Mouse (Mus musculus) layer of hippocampus, adult 18-20 months (tissue): Measurements from ENCODE around the gene Zfp365. TPM values are rescaled to one million over a fixed set of nuclear protein-coding genes. Genes with fewer than 3 reads are reported as not detected.

Experiments
- DNase-seq, 2 experiments: peaks; one replicate each; pipeline ENCODE4 v3.0.0; 2022; ENCODE audit warnings: low spot score in 2 of 2
- total RNA-seq, 2 experiments: library from RNA; stranded (reverse); gene quantifications; 2 replicates each; pipeline ENCODE4 v1.2.3; 2021

Gene Zfp365
- total RNA-seq, 2 experiments from 2014 or later: 261 to 265 TPM

- DNase-seq: no peak
These were observed 6.4 kb downstream of the Zfp365 start for GRCm38 (mm10) chr10:67906063-67906462.

DNA sequence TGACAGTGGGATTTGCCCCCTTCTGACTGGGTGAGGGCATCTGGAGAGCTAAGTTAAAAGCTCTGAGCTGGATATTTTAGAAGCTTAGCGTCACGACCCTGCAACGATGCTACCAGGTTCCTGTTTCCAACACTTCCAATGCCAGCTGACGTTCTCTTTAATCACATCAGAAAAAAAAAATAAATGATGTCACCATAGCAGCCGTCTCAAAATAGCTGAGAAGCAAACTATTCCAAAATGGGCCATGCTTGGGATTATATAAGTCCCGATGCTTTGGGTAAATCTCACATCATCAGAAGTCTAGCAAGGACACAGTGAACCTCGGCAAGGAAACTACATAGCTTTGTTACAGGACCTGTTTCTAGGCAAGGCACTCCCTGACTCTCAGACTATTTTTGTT, 9.1 kb downstream of the Zfp365 start:
- DNase-seq: peak in 1 of 2 experiments; percentile 81

GRCm38 (mm10) chr10:67901179-67901578, 11.3 kb downstream of the Zfp365 start:
- DNase-seq: no peak

DNA sequence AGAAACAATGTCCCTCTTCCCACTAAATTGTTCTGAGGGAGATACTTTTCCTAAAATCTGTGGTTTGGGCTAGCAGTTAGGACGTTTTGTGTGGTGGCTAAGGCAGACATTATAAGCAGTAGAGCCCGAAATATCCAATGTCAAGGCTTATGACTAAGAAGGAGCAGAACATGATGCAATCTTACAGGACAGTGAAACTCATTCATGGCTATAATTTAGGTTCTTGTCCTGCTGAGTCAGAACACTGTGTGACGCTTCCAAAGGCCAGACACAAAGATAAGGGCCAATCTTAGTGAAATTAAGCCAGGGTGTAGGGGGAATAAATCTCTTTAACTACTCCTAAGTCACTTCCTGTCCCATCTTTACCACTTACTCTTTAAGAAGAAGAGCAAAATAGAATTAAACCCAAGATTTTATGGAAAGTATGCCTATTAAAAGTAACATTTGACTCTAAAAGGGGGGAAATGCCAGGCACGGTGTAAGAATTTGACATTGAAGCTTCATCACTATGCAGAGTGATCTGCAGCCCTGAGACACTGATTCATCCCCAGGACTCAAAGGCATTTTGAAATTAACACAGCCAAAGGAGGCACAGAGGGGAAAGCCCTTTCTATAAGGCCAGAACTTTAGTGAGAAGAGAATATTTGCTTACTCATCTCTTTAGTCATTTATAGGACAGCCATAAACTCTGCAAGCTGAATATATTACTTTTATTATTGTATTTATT, 13.3 kb downstream of the Zfp365 start:
- DNase-seq: no peak

DNA sequence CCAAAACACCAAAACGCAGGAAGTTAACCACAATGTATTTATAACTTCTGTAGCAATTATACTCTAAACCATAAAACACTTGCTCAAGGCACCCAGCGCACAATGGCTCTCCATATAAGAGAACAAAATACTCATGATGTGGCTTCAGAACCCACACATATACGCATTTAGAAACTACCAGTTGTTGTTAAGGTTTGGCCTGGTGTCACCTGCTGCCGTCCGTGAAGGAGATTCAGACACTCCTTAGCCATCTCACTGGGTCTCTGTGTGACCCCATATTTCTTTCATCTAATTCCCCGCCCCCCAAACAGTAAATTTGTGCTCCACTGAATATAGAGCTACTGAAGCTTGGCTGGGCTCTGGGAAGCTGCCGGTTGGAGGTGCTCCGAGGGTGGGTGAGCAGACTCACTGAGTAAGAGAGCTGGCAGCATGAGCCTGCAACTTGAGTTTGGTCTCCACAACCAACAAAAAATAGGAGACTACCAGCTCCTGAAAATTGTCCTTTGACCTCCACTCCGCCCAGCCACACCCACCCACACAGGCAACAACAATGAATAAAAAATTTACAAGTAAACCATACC, 14.0 kb downstream of the Zfp365 start:
- no peak for DNase-seq

GRCm38 (mm10) chr10:67897281-67897680, 15.2 kb downstream of the Zfp365 start:
- DNase-seq: peak in 1 of 2 experiments; percentile 51

DNA sequence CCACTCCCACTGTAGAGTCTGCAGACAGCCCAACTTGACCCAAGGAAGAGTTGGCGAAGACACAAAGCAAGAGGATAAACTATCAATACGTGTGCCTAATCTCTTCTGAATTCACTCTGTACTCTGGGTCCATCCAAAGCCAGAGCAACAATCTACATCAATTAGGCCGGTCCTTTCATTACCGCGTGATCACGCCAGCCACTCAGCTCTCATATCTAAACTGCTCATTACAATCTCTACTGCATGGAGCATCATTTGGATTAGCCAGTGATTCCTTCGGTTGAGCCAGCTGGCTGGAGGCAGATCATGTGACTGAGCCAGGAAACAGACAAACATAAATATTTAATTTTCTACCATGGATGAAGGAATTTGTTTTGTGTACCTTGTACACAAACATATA, 17.8 kb downstream of the Zfp365 start:
- no peak for DNase-seq

- no peak for DNase-seq
These were observed 18.4 kb downstream of the Zfp365 start for GRCm38 (mm10) chr10:67894059-67894458.

DNA sequence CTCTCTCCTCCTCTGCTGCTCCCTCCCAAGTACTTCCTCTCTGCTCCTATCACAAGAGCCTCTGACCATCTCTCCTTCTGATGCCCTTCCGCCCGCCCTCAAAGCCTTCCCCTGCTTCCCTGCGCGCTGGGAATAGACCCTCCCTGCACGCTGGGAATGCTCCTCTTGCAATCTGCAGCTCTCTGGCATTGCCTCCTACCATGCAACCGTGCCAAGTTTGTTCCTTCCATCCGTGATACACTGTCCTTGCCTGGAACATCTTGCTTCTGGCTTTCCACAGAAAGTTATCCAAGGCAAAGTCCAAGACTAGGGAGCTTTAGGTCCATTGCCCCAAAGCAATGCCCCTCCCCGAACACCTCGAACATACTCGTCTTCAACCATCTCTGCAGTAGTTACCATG, 19.2 kb downstream of the Zfp365 start:
- DNase-seq: peak in 1 of 2 experiments; percentile 59

- no peak for DNase-seq
These were observed 21.3 kb downstream of the Zfp365 start for GRCm38 (mm10) chr10:67891126-67891525.

GRCm38 (mm10) chr10:67887971-67888370, 24.5 kb downstream of the Zfp365 start:
- DNase-seq: no peak

DNA sequence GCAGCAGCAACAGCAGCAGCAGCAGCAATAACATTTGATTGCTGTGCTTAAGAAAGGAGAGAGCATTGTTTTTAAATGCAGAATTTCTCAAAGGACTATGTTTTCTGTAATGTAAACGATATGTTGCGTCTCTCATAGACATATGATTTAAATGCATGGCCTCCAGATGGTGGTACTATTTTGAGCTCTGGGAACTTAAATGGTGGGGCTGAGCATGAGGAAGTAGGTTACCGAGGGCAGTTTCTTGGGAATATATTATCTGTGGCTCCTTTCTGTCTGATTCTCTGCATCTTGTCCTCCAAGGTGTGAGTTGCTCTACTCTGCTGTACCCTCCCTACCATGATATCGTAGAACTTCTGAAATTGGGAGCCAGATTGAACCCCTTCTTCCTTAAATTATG, 31.8 kb downstream of the Zfp365 start:
- no peak for DNase-seq

DNA sequence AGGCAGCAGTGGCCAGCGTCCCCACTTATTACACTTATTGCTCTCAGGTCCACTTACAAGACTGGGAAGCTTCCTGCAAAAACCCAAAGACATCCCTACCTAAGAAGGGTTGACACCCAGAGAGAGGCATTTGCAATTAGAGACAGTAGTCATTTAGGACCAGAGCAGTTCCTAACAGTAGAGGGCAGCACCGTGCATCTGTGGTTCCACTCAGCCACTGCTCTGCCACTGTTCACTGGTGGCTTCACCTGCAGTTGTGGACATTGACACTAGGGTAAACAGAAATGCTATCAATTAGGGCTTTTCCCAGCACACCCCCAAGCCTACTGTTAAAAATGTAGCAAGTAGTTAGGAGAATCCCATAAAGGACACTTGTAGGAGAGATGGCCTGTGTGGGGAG, 40.7 kb downstream of the Zfp365 start:
- DNase-seq: peak; percentile 63 to 91

GRCm38 (mm10) chr10:67868234-67868633, 44.2 kb downstream of the Zfp365 start:
- no peak for DNase-seq

GRCm38 (mm10) chr10:67865841-67866240, 46.6 kb downstream of the Zfp365 start:
- DNase-seq: no peak

GRCm38 (mm10) chr10:67865063-67865462, 47.4 kb downstream of the Zfp365 start:
- DNase-seq: no peak

DNA sequence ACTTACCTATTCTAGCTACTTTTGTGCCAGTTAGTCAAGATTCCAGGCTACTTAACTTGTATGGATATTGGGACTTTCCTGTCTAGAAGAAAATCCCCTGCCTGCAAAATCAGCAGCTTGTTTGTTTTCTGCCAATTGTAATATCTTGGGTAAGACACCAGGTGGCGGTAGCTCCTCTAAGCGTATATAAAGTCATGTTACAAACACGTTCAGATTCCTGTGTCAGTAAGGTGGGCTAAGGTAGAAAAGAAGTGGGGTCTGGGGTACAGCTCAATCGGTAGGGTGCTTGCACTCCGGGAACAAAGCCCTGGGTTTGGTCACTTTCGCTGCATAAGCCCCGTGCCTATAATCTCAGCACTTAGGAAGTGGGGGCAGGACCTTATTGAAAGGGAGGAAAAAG, 50.1 kb downstream of the Zfp365 start:
- DNase-seq: peak in 1 of 2 experiments; percentile 51

DNA sequence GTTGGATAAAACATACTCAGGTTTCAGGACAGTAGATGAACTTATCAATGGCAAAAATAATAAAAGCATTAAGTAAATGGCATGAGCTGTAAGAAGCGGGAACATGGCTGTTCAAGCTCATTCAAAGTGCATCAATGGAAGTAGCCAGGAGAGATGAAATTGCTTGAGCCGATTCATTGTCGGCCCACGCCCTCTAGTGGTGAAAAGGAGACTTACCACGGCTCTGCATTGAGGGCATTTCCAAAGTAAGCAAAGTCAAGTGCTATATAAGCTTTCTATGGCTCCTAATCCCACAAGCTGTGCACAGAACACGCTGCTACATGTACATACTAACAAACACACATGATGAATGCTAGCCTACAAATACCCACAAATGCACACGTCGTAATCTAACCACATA, 53.6 kb downstream of the Zfp365 start:
- DNase-seq: peak; percentile 64 to 90

GRCm38 (mm10) chr10:67857561-67857906, 54.9 kb downstream of the Zfp365 start:
- DNase-seq: no peak

- no peak for DNase-seq
These were observed 55.5 kb downstream of the Zfp365 start for GRCm38 (mm10) chr10:67856791-67857560.

- DNase-seq: no peak
These were observed 56.7 kb downstream of the Zfp365 start for GRCm38 (mm10) chr10:67855760-67856159.

DNA sequence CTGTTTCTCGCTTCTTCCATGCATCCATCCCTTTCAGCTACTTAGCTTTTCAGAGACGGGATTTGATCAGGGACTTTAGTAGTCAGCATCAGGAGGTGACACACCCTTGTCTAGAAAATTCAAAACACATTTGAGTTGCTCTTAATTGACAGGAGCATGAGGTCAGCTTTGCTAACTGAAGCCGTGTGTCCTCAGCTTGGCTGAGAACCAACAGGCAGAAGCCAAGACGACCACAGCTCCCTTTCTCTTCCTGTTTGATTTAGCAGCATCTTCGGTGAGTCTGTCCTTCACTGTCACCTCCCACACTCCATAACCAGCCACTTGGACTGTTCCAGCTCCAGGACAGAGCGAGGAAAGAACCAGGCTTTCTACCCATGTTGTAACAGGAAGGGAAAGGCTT, 60.1 kb downstream of the Zfp365 start:
- DNase-seq: no peak
